Mouse (Mus musculus): ENCODE measurements around the gene Lix1l.
"Not testable (repeated sequence)": the region's sequence is repeated elsewhere in the genome, so short reads cannot be mapped to it uniquely, and the experiment has no call there.

Gene Lix1l

GRCm38 (mm10) chr3:96634928-96635879 is 34.3 kb downstream of the Lix1l start, which contains the start of the genes Pex11b and Gm42957:
TSS of gene Pex11b (plus strand) at chr3:96635376.
TSS of gene Gm42957 (plus strand) at chr3:96635474.
- DNase-seq: peak; percentile 85

GRCm38 (mm10) chr3:96635906-96636305 is 35.0 kb downstream of the Lix1l start:
- DNase-seq: no peak

GRCm38 (mm10) chr3:96636448-96636847 is 35.5 kb downstream of the Lix1l start:
- no peak for DNase-seq

- peak; percentile 35 for DNase-seq
Measured at GRCm38 (mm10) chr3:96639219-96639618, 38.3 kb downstream of the Lix1l start.

- no peak for DNase-seq
Measured at GRCm38 (mm10) chr3:96645018-96645649, 44.2 kb downstream of the Lix1l start, which contains the start of gene Itga10. TSS of gene Itga10 (plus strand) at chr3:96645584.

GRCm38 (mm10) chr3:96647365-96647764 is 46.4 kb downstream of the Lix1l start:
- no peak for DNase-seq

- DNase-seq: no peak
Measured at GRCm38 (mm10) chr3:96660901-96661300, 60.0 kb downstream of the Lix1l start.

GRCm38 (mm10) chr3:96662731-96663316 is 61.9 kb downstream of the Lix1l start:
- DNase-seq: no peak

- DNase-seq: peak; percentile 72
Measured at GRCm38 (mm10) chr3:96663432-96664239, 62.7 kb downstream of the Lix1l start.

GRCm38 (mm10) chr3:96665732-96666363 is 64.9 kb downstream of the Lix1l start:
- DNase-seq: not testable (repeated sequence)

- no peak for DNase-seq
Measured at GRCm38 (mm10) chr3:96666916-96667315, 66.0 kb downstream of the Lix1l start.

GRCm38 (mm10) chr3:96667316-96667715 is 66.4 kb downstream of the Lix1l start:
- DNase-seq: no peak

- no peak for DNase-seq
Measured at GRCm38 (mm10) chr3:96668424-96669067, 67.6 kb downstream of the Lix1l start.

- peak; percentile 63 for DNase-seq
Measured at GRCm38 (mm10) chr3:96669727-96670468, 68.9 kb downstream of the Lix1l start, which contains the start of gene Ankrd35. TSS of gene Ankrd35 (plus strand) at chr3:96670131.

GRCm38 (mm10) chr3:96671519-96671918 is 70.6 kb downstream of the Lix1l start:
- no peak for DNase-seq

- DNase-seq: no peak
Measured at GRCm38 (mm10) chr3:96673514-96673913, 72.6 kb downstream of the Lix1l start.

GRCm38 (mm10) chr3:96674442-96674841 is 73.5 kb downstream of the Lix1l start:
- no peak for DNase-seq

GRCm38 (mm10) chr3:96675171-96675570 is 74.2 kb downstream of the Lix1l start:
- no peak for DNase-seq

- no peak for DNase-seq
Measured at GRCm38 (mm10) chr3:96675690-96676089, 74.7 kb downstream of the Lix1l start.

All from layer of hippocampus, adult 9-11 months (tissue).